Mouse (Mus musculus) thymus, adult 2 months (tissue): Measurements from ENCODE around the gene Ano3. TPM values are rescaled to one million over a fixed set of nuclear protein-coding genes. Genes with fewer than 3 reads are reported as not detected.

ENCODE experiments used
- DNase-seq: peaks from one replicate; pipeline ENCODE4 v3.0.0; 2021
- H3K27ac ChIP-seq: fragments of 200-500 bp; 2 replicates; pipeline ENCODE4 v1.5.1; 2012; ENCODE audit warnings: low read length, control low read depth; ENCODE audit not compliant: control insufficient read depth, insufficient read depth
- H3K27me3 ChIP-seq: fragments of 200-500 bp; 2 replicates; pipeline ENCODE4 v1.6.1; 2012; ENCODE audit warnings: mild to moderate bottlenecking, low read length, moderate library complexity, mixed read lengths; ENCODE audit not compliant: control insufficient read depth, insufficient read depth
- H3K36me3 ChIP-seq: fragments of 200-500 bp; 2 replicates; pipeline ENCODE4 v1.6.1; 2012; ENCODE audit warnings: mild to moderate bottlenecking, low read length, moderate library complexity; ENCODE audit not compliant: control insufficient read depth, insufficient read depth
- H3K4me1 ChIP-seq: fragments of 200-500 bp; replicated peaks from 2 replicates; pipeline ENCODE4 v1.6.1; 2012; ENCODE audit warnings: low read length; ENCODE audit not compliant: control insufficient read depth, insufficient read depth
- H3K4me3 ChIP-seq: fragments of 200-500 bp; 2 replicates; pipeline ENCODE4 v1.5.1; 2012; ENCODE audit warnings: mild to moderate bottlenecking, low read length, control low read depth, moderate library complexity; ENCODE audit not compliant: control insufficient read depth, insufficient read depth
- CTCF ChIP-seq: fragments of 200-500 bp; IDR thresholded peaks from 2 replicates; pipeline ENCODE4 v1.5.1; 2012; ENCODE audit warnings: mild to moderate bottlenecking, control low read depth, low read length, moderate library complexity, borderline replicate concordance; ENCODE audit not compliant: control insufficient read depth, poor library complexity, insufficient read depth; ENCODE audit errors: extremely low read depth
- POLR2A ChIP-seq: fragments of 200-500 bp; IDR thresholded peaks from 2 replicates; pipeline ENCODE4 v1.6.1; 2012; ENCODE audit warnings: mild to moderate bottlenecking, low read length, control low read depth, moderate library complexity; ENCODE audit not compliant: control insufficient read depth, poor library complexity, insufficient read depth; ENCODE audit errors: extremely low read depth
- WGBS: fragments of 180-500 bp; shearing (Covaris S2); methylation state at CpG from one replicate; pipeline ENCODE4 v1.1.7; 2018; 5-methylcytosine and 5-hydroxymethylcytosine counted together
- polyA plus RNA-seq: library from polyadenylated mRNA; depleted of rRNA; stranded (reverse); fragments of >200 nt; gene quantifications from 2 replicates; pipeline ENCODE4 v1.2.3, GENCODE M21; 2012

Ano3 gene
- polyA plus RNA-seq, 1 experiment, result not detected

GRCm38 (mm10) chr2:110726106-110726505 is 224.6 kb downstream of the Ano3 start:
- H3K4me1 ChIP-seq, result no peaks in the 10 kb centered on the region
- H3K27me3 ChIP-seq, result no peaks in the 10 kb centered on the region
- no peak for TF ChIP-seq CTCF
- no peak for TF ChIP-seq POLR2A
- DNase-seq, result no peak
- no peaks in the 10 kb centered on the region for H3K36me3 ChIP-seq
- H3K27ac ChIP-seq, result no peak overlapping the region
- H3K4me3 ChIP-seq, result no peak overlapping the region

- 83% methylated on average over 1 of the region's 1 CpGs for WGBS
- TF ChIP-seq POLR2A (no peak), CTCF (no peak)
These were observed 228.5 kb downstream of the Ano3 start for GRCm38 (mm10) chr2:110722208-110722607.

GRCm38 (mm10) chr2:110721290-110721753 is 229.4 kb downstream of the Ano3 start, which contains the start of gene Muc15:
Muc15 (plus strand) TSS chr2:110721340.
- no peak within 1 kb of the TSS for H3K27ac ChIP-seq
- DNase-seq, result no peak
- no peak within 1 kb of the TSS for H3K4me3 ChIP-seq
- no peaks in the 10 kb centered on the region for H3K36me3 ChIP-seq
- WGBS, result 70% methylated on average over 3 of the region's 3 CpGs
- no peaks in the 10 kb centered on the region for H3K27me3 ChIP-seq
- H3K4me1 ChIP-seq, result no peaks in the 10 kb centered on the region
- TF ChIP-seq POLR2A, result no peak
- TF ChIP-seq CTCF, result no peak

More at GRCm38 (mm10) chr2:110722208-110722607, 228.5 kb downstream of the Ano3 start:
- H3K27ac ChIP-seq, result no peak overlapping the region
- H3K4me3 ChIP-seq, result no peak overlapping the region
- no peak for DNase-seq
- no peaks in the 10 kb centered on the region for H3K36me3 ChIP-seq
- H3K27me3 ChIP-seq, result no peaks in the 10 kb centered on the region
- no peaks in the 10 kb centered on the region for H3K4me1 ChIP-seq

GRCm38 (mm10) chr2:110719051-110719450 is 231.7 kb downstream of the Ano3 start:
- no peak for DNase-seq
- Histone ChIP-seq H3K4me1 (no peaks in the 10 kb centered on the region), H3K4me3 (no peak overlapping the region), H3K27ac (no peak overlapping the region), H3K27me3 (no peaks in the 10 kb centered on the region), H3K36me3 (no peaks in the 10 kb centered on the region)
- no peak for TF ChIP-seq POLR2A
- TF ChIP-seq CTCF, result no peak

GRCm38 (mm10) chr2:110710055-110710720 is 240.5 kb downstream of the Ano3 start:
- no peak for DNase-seq
- WGBS, result 81% methylated on average over 10 of the region's 10 CpGs
- H3K4me1 ChIP-seq, result no peaks in the 10 kb centered on the region
- H3K27ac ChIP-seq, result no peak overlapping the region
- no peaks in the 10 kb centered on the region for H3K36me3 ChIP-seq
- TF ChIP-seq POLR2A (no peak), CTCF (no peak)
- H3K4me3 ChIP-seq, result no peak overlapping the region
- no peaks in the 10 kb centered on the region for H3K27me3 ChIP-seq

- 95% methylated on average over 3 of the region's 3 CpGs for WGBS
- no peak for TF ChIP-seq CTCF
- no peak for TF ChIP-seq POLR2A
These were observed 241.3 kb downstream of the Ano3 start for GRCm38 (mm10) chr2:110709436-110709835.

More at GRCm38 (mm10) chr2:110709436-110709835, 241.3 kb downstream of the Ano3 start:
- DNase-seq, result no peak
- Histone ChIP-seq H3K4me1 (no peaks in the 10 kb centered on the region), H3K36me3 (no peaks in the 10 kb centered on the region), H3K27ac (no peak overlapping the region), H3K4me3 (no peak overlapping the region), H3K27me3 (no peaks in the 10 kb centered on the region)
